Mouse (Mus musculus) MEL (cell line): ENCODE measurements at regions not wholly inside any gene's neighbourhood (a gene's known extent, or its start where the extent isn't known, plus 50 kb on each side); places are given as distances from the start of the nearest gene placed in this dataset.

Source experiments
- DNase-seq: peaks from one replicate; pipeline ENCODE4 v3.0.0; 2011; ENCODE audit warnings: low read depth, low spot score
- H3K27ac ChIP-seq: 2 replicates; pipeline ENCODE4 v1.5.1; 2012; ENCODE audit warnings: low read depth, mild to moderate bottlenecking, control low read depth, low read length, moderate library complexity; ENCODE audit not compliant: control insufficient read depth
- H3K27me3 ChIP-seq, 2 experiments: fragments of 150-350 bp in 1 of 2; sonication (generic) in 1 of 2; 2 replicates each; pipeline ENCODE4 v1.6.1; 2012; ENCODE audit warnings: low read length in 2 of 2, mild to moderate bottlenecking in 2 of 2, improper control_type of control experiment in 1 of 2, moderate library complexity in 1 of 2; ENCODE audit not compliant: insufficient read depth in 2 of 2, control insufficient read depth in 1 of 2
- H3K36me3 ChIP-seq, 2 experiments: 2 replicates each; pipeline ENCODE4 v1.6.1; 2012 to 2014; ENCODE audit warnings: low read length in 2 of 2, improper control_type of control experiment in 1 of 2, inconsistent platforms in 1 of 2, mild to moderate bottlenecking in 1 of 2; ENCODE audit not compliant: insufficient read depth in 2 of 2, control insufficient read depth in 1 of 2
- H3K4me1 ChIP-seq, 2 experiments: fragments of 150-350 bp in 1 of 2; sonication (generic) in 1 of 2; 2 replicates each; pipeline ENCODE4 v1.6.1; 2012; ENCODE audit warnings: low read length in 2 of 2, improper control_type of control experiment in 1 of 2, mild to moderate bottlenecking in 1 of 2; ENCODE audit not compliant: insufficient read depth in 2 of 2, control insufficient read depth in 1 of 2
- H3K4me3 ChIP-seq, 2 experiments: fragments of 150-350 bp in 1 of 2; sonication (generic) in 1 of 2; 2 replicates each; pipeline ENCODE4 v1.5.1; 2012; ENCODE audit warnings: low read depth in 2 of 2, low read length in 2 of 2, mild to moderate bottlenecking in 2 of 2, moderate library complexity in 2 of 2, control low read depth in 1 of 2, improper control_type of control experiment in 1 of 2; ENCODE audit not compliant: control insufficient read depth in 1 of 2, insufficient read depth in 1 of 2
- H3K79me2 ChIP-seq: 2 replicates; pipeline ENCODE4 v1.6.1; 2012; ENCODE audit warnings: mild to moderate bottlenecking, low read length, moderate library complexity; ENCODE audit not compliant: control insufficient read depth, poor library complexity, insufficient read depth
- H3K9ac ChIP-seq: 2 replicates; pipeline ENCODE4 v1.6.1; 2012; ENCODE audit warnings: low read depth, mild to moderate bottlenecking, control low read depth, low read length, moderate library complexity; ENCODE audit not compliant: control insufficient read depth, poor library complexity, severe bottlenecking
- H3K9me3 ChIP-seq: fragments of 150-350 bp; sonication (generic); replicated peaks from 2 replicates; pipeline ENCODE4 v1.6.1; 2012; ENCODE audit warnings: mild to moderate bottlenecking, low read length, improper control_type of control experiment, moderate library complexity; ENCODE audit not compliant: insufficient read depth
- BHLHE40 ChIP-seq: IDR thresholded peaks from 2 replicates; pipeline ENCODE4 v1.6.1; 2012; ENCODE audit warnings: low read depth, mild to moderate bottlenecking, inconsistent platforms, low read length, improper control_type of control experiment, borderline replicate concordance
- CHD1 ChIP-seq: IDR thresholded peaks from 2 replicates; pipeline ENCODE4 v1.6.1; 2012; ENCODE audit warnings: low read depth, mild to moderate bottlenecking, inconsistent platforms, low read length, improper control_type of control experiment
- CHD2 ChIP-seq: IDR thresholded peaks from 2 replicates; pipeline ENCODE4 v1.6.1; 2011; ENCODE audit warnings: low read length, improper control_type of control experiment
- E2F4 ChIP-seq: IDR thresholded peaks from 2 replicates; pipeline ENCODE4 v1.6.1; 2011; ENCODE audit warnings: low read depth, low read length, improper control_type of control experiment, borderline replicate concordance
- GABPA ChIP-seq: IDR thresholded peaks from 2 replicates; pipeline ENCODE4 v1.6.1; 2012; ENCODE audit warnings: low read depth, mild to moderate bottlenecking, inconsistent platforms, low read length, improper control_type of control experiment, moderate library complexity
- KAT2A ChIP-seq: conservative IDR thresholded peaks from 2 replicates; pipeline ENCODE4 v1.6.1; 2012; ENCODE audit warnings: low read depth, low read length, improper control_type of control experiment, inconsistent platforms
- MAX ChIP-seq: IDR thresholded peaks from 2 replicates; pipeline ENCODE4 v1.6.1; 2011; ENCODE audit warnings: low read length, improper control_type of control experiment
- MAZ ChIP-seq: IDR thresholded peaks from 2 replicates; pipeline ENCODE4 v1.6.1; 2012; ENCODE audit warnings: low read depth, mild to moderate bottlenecking, inconsistent platforms, low read length, improper control_type of control experiment
- MXI1 ChIP-seq: IDR thresholded peaks from 2 replicates; pipeline ENCODE4 v1.6.1; 2011; ENCODE audit warnings: mild to moderate bottlenecking, low read depth, low read length, improper control_type of control experiment
- MYC ChIP-seq: IDR thresholded peaks from 2 replicates; pipeline ENCODE4 v1.6.1; 2011; ENCODE audit warnings: low read depth, mild to moderate bottlenecking, low read length, improper control_type of control experiment, moderate library complexity
- NRF1 ChIP-seq: IDR thresholded peaks from 2 replicates; pipeline ENCODE4 v1.6.1; 2014; ENCODE audit warnings: low read depth, mild to moderate bottlenecking, inconsistent platforms, low read length, improper control_type of control experiment, moderate library complexity; ENCODE audit not compliant: poor library complexity, insufficient read depth, severe bottlenecking
- POLR2A ChIP-seq, 2 experiments: IDR thresholded peaks; 2 replicates each; pipeline ENCODE4 v1.6.1; 2011 to 2012; ENCODE audit warnings: low read length in 2 of 2, mild to moderate bottlenecking in 2 of 2, control low read depth in 1 of 2, improper control_type of control experiment in 1 of 2, low read depth in 1 of 2, moderate library complexity in 1 of 2; ENCODE audit not compliant: control insufficient read depth in 1 of 2, insufficient read depth in 1 of 2, poor library complexity in 1 of 2
- RAD21 ChIP-seq: IDR thresholded peaks from 2 replicates; pipeline ENCODE4 v1.6.1; 2011; ENCODE audit warnings: mild to moderate bottlenecking, low read depth, low read length, improper control_type of control experiment
- TBP ChIP-seq: IDR thresholded peaks from 2 replicates; pipeline ENCODE4 v1.8.0; 2011; ENCODE audit warnings: low read depth, low read length, improper control_type of control experiment
- UBTF ChIP-seq: IDR thresholded peaks from 2 replicates; pipeline ENCODE4 v1.6.1; 2012; ENCODE audit warnings: low read depth, mild to moderate bottlenecking, inconsistent platforms, low read length, improper control_type of control experiment, moderate library complexity, borderline replicate concordance; ENCODE audit not compliant: insufficient read depth
- USF2 ChIP-seq, 2 experiments: IDR thresholded peaks; 2 replicates each; pipeline ENCODE4 v1.6.1; 2011 to 2012; ENCODE audit warnings: improper control_type of control experiment in 2 of 2, low read length in 2 of 2, borderline replicate concordance in 1 of 2, inconsistent platforms in 1 of 2, low read depth in 1 of 2, mild to moderate bottlenecking in 1 of 2; ENCODE audit not compliant: insufficient read depth in 1 of 2
- ZKSCAN1 ChIP-seq: IDR thresholded peaks from 2 replicates; pipeline ENCODE4 v1.6.1; 2012; ENCODE audit warnings: low read depth, mild to moderate bottlenecking, inconsistent platforms, low read length, improper control_type of control experiment, moderate library complexity
- ZNF384 ChIP-seq: IDR thresholded peaks from 2 replicates; pipeline ENCODE4 v1.6.1; 2012; ENCODE audit warnings: low read depth, mild to moderate bottlenecking, inconsistent platforms, low read length, improper control_type of control experiment

- no peak for TF ChIP-seq MAX
- no peak for TF ChIP-seq NRF1
- TF ChIP-seq KAT2A = no peak
- TF ChIP-seq MYC = no peak
- TF ChIP-seq USF2 (IDR thresholded peaks at IDR 0.05; ENCODE audit: borderline replicate concordance in 1 of 2, insufficient read depth in 1 of 2, low read depth in 1 of 2, low read length in 2 of 2) = no peak
- TF ChIP-seq E2F4 = no peak
- TF ChIP-seq RAD21 = no peak
- no peak for TF ChIP-seq UBTF
- TF ChIP-seq MXI1 = no peak
- no peak for TF ChIP-seq ZNF384
- no peak for TF ChIP-seq ZKSCAN1
- TF ChIP-seq BHLHE40 = no peak
- Histone ChIP-seq H3K36me3 (no peaks in the 10 kb centered on the region), H3K4me3 (no peak overlapping the region), H3K9me3 (no peaks in the 10 kb centered on the region), H3K9ac (no peak overlapping the region), H3K27me3 (no peaks in the 10 kb centered on the region), H3K4me1 (no peaks in the 10 kb centered on the region), H3K79me2 (no peaks in the 10 kb centered on the region), H3K27ac (no peak overlapping the region)
- no peak for DNase-seq
Observed at GRCm38 (mm10) chr2:123323769-123324168, 558.7 kb downstream of the Sqor start.

- TF ChIP-seq GABPA (no peak), TBP (no peak), UBTF (no peak), MAX (no peak), CHD2 (no peak), CHD1 (no peak), POLR2A (IDR thresholded peaks at IDR 0.05; ENCODE audit: control insufficient read depth in 1 of 2, insufficient read depth in 1 of 2, low read depth in 1 of 2, low read length in 2 of 2, poor library complexity in 1 of 2) (no peak), MAZ (no peak)
- Histone ChIP-seq H3K4me1 (no peaks in the 10 kb centered on the region), H3K36me3 (no peaks in the 10 kb centered on the region), H3K9ac (no peak overlapping the region), H3K9me3 (no peaks in the 10 kb centered on the region), H3K27ac (no peak overlapping the region), H3K27me3 (no peaks in the 10 kb centered on the region), H3K4me3 (no peak overlapping the region), H3K79me2 (no peaks in the 10 kb centered on the region)
- no peak for DNase-seq
Observed at GRCm38 (mm10) chr2:123324896-123325295, 559.9 kb downstream of the Sqor start.
